Mouse (Mus musculus): ENCODE measurements at regions not wholly inside any gene's neighbourhood (a gene's known extent, or its start where the extent isn't known, plus 50 kb on each side); places are given as distances from the start of the nearest gene placed in this dataset.

DNA sequence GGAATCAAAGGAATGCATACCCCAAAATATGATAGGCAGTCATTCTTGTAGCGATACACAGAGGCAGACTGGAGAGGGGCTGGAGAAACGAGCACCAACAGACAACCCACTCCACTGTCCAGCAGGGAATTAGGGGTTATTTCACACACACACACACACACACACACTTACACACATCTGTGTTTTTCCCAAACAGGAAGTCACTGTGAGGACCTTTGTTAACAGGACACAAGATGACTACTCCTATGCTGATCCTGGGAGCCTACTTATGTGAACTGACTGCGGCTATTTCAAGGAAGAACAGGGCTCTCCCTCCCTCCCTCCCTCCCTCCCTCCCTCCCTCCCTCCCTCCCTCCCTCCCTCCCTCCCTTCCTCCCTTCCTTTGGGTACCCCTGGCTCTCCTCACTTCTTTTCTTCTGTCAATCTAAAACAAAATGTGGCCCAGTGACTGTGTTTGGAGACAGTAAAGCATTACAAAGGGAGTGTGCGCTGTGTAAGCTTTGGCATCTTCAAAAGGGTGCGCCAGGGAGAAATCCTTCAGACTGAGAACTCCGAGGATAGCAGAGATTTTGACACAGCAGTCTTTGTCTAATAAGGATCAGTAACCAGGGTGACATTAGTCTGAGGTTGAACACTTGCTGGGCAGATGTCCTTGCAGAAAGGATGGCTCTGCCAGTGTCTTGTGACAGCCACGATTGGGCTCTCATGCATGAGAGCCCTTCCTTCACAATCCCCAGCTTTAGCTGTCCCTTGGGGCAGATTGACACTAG is 86.8 kb downstream of the Ackr3 start:
- Histone ChIP-seq H3K27ac (ENCODE audit: insufficient read depth, low read depth, low read length, poor library complexity, severe bottlenecking) (no peak overlapping the region), H3K36me3 (ENCODE audit: control insufficient read depth, insufficient read depth, low read length, poor library complexity, severe bottlenecking) (no peaks in the 10 kb centered on the region), H3K4me3 (ENCODE audit: insufficient read depth in 1 of 2, low read depth in 1 of 2, low read length in 2 of 2, poor library complexity in 1 of 2, severe bottlenecking in 1 of 2) (no peak overlapping the region), H3K4me1 (ENCODE audit: control insufficient read depth in 2 of 2, insufficient read depth in 2 of 2, low read length in 2 of 2, poor library complexity in 1 of 2) (no peaks in the 10 kb centered on the region), H3K9ac (ENCODE audit: insufficient read depth, low read depth, low read length, poor library complexity, severe bottlenecking) (no peak overlapping the region), H3K9me3 (ENCODE audit: control insufficient read depth, insufficient read depth, low read depth, low read length) (no peaks in the 10 kb centered on the region)
- no peak for TF ChIP-seq CHD2 (IDR thresholded peaks at IDR 0.05; ENCODE audit: low read depth, low read length)
- no peak for TF ChIP-seq HCFC1 (IDR thresholded peaks at IDR 0.05; ENCODE audit: borderline replicate concordance, insufficient read depth, low read length)
- no peak for TF ChIP-seq ZC3H11A (IDR thresholded peaks at IDR 0.05; ENCODE audit: borderline replicate concordance, low read depth, low read length)
- DNase-seq (ENCODE audit: low read depth, low spot score): no peak
- in situ Hi-C loops (cut with MboI; ENCODE audit: low sequenced_read_pairs in 2 of 2, unreplicated experiment in 2 of 2): no loop called here

DNA sequence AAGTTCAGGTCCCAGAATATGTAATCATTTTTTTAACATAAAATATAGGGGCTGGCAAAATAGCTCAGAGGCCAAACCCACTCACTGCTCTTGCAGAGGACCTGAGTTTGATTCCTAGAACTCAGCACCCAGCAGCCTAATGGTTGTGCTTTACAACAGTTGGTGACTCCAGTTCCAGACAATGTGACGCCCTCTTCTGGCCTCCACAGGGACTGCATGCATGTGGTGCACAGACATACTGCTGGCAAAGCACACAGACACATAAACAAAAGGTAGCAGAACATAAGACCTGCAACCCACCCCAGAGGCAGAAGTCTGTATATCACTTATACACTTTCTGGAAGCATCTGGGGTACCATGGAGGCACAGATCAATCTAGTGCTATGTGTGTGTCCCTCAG is 87.5 kb downstream of the Ackr3 start:
- Histone ChIP-seq H3K9me3 (ENCODE audit: control insufficient read depth, insufficient read depth, low read depth, low read length) (no peaks in the 10 kb centered on the region), H3K36me3 (ENCODE audit: control insufficient read depth, insufficient read depth, low read length, poor library complexity, severe bottlenecking) (no peaks in the 10 kb centered on the region), H3K4me3 (ENCODE audit: insufficient read depth in 1 of 2, low read depth in 1 of 2, low read length in 2 of 2, poor library complexity in 1 of 2, severe bottlenecking in 1 of 2) (no peak overlapping the region), H3K27ac (ENCODE audit: insufficient read depth, low read depth, low read length, poor library complexity, severe bottlenecking) (no peak overlapping the region), H3K4me1 (ENCODE audit: control insufficient read depth in 2 of 2, insufficient read depth in 2 of 2, low read length in 2 of 2, poor library complexity in 1 of 2) (no peaks in the 10 kb centered on the region), H3K9ac (ENCODE audit: insufficient read depth, low read depth, low read length, poor library complexity, severe bottlenecking) (no peak overlapping the region)
- in situ Hi-C loops (cut with MboI; ENCODE audit: low sequenced_read_pairs in 2 of 2, unreplicated experiment in 2 of 2): no loop called here
- no peak for DNase-seq (ENCODE audit: low read depth, low spot score)
- TF ChIP-seq HCFC1 (IDR thresholded peaks at IDR 0.05; ENCODE audit: borderline replicate concordance, insufficient read depth, low read length) (no peak), MAFK (IDR thresholded peaks at IDR 0.05; ENCODE audit: insufficient read depth, low read depth, low read length) (no peak)

DNA sequence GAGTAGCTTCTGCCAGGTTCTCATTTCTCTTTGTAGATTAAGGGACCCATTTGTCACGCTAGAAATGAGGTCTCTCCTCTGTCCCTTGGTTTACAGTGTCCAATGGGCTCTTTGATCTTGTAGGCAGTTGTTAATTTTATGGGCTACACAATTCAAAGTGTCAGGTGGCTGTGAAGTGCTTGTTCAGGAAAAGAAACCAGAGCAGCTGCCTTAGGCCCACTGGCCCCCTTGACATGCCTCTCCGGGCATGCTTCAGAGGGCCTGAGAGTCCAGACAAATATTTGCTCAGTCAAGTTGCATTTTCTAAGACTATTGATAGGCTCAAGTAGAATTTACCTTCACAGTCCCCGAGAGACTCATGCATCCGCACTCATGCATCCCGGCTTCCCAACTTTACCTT is 94.0 kb downstream of the Ackr3 start:
- H3K9me3 ChIP-seq (ENCODE audit: control insufficient read depth, insufficient read depth, low read depth, low read length): no peaks in the 10 kb centered on the region
- in situ Hi-C loops (cut with MboI; ENCODE audit: low sequenced_read_pairs in 2 of 2, unreplicated experiment in 2 of 2): no loop called here
- DNase-seq (ENCODE audit: low read depth, low spot score): no peak
- no peak for TF ChIP-seq ZNF384 (IDR thresholded peaks at IDR 0.05; ENCODE audit: low read depth, low read length)
- TF ChIP-seq MAFK (IDR thresholded peaks at IDR 0.05; ENCODE audit: insufficient read depth, low read depth, low read length): no peak
- no peak for TF ChIP-seq CHD2 (IDR thresholded peaks at IDR 0.05; ENCODE audit: low read depth, low read length)
- TF ChIP-seq ZC3H11A (IDR thresholded peaks at IDR 0.05; ENCODE audit: borderline replicate concordance, low read depth, low read length): no peak
- no peak for TF ChIP-seq HCFC1 (IDR thresholded peaks at IDR 0.05; ENCODE audit: borderline replicate concordance, insufficient read depth, low read length)
- no peak overlapping the region for H3K4me3 ChIP-seq (ENCODE audit: insufficient read depth in 1 of 2, low read depth in 1 of 2, low read length in 2 of 2, poor library complexity in 1 of 2, severe bottlenecking in 1 of 2)
- no peaks in the 10 kb centered on the region for H3K36me3 ChIP-seq (ENCODE audit: control insufficient read depth, insufficient read depth, low read length, poor library complexity, severe bottlenecking)
- no peaks in the 10 kb centered on the region for H3K4me1 ChIP-seq (ENCODE audit: control insufficient read depth in 2 of 2, insufficient read depth in 2 of 2, low read length in 2 of 2, poor library complexity in 1 of 2)
- H3K9ac ChIP-seq (ENCODE audit: insufficient read depth, low read depth, low read length, poor library complexity, severe bottlenecking): no peak overlapping the region
- no peak overlapping the region for H3K27ac ChIP-seq (ENCODE audit: insufficient read depth, low read depth, low read length, poor library complexity, severe bottlenecking)

DNA sequence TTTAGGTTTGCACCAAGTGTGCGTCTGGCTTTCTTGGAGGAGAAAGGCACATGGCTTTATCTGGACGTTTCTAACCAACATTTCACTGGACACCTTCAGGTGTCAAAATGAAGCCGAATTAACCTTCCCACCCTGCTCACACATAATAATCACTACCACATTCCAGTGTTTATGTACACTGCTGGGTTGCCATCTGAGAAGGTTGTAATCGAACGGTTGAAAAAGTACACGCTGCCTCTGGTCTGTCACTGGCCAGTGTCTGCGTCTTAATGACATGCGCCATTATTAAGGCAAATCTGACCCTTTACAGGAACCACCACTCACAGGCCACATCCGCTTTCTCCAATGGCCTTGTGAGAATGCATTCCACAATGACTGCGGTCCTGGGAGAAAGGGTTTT is 96.4 kb downstream of the Ackr3 start:
- DNase-seq (ENCODE audit: low read depth, low spot score): no peak
- Histone ChIP-seq H3K9me3 (ENCODE audit: control insufficient read depth, insufficient read depth, low read depth, low read length) (no peaks in the 10 kb centered on the region), H3K36me3 (ENCODE audit: control insufficient read depth, insufficient read depth, low read length, poor library complexity, severe bottlenecking) (no peaks in the 10 kb centered on the region), H3K4me1 (ENCODE audit: control insufficient read depth in 2 of 2, insufficient read depth in 2 of 2, low read length in 2 of 2, poor library complexity in 1 of 2) (no peaks in the 10 kb centered on the region), H3K4me3 (ENCODE audit: insufficient read depth in 1 of 2, low read depth in 1 of 2, low read length in 2 of 2, poor library complexity in 1 of 2, severe bottlenecking in 1 of 2) (no peak overlapping the region), H3K27ac (ENCODE audit: insufficient read depth, low read depth, low read length, poor library complexity, severe bottlenecking) (no peak overlapping the region), H3K9ac (ENCODE audit: insufficient read depth, low read depth, low read length, poor library complexity, severe bottlenecking) (no peak overlapping the region)
- in situ Hi-C loops (cut with MboI; ENCODE audit: low sequenced_read_pairs in 2 of 2, unreplicated experiment in 2 of 2): no loop called here
- no peak for TF ChIP-seq ZNF384 (IDR thresholded peaks at IDR 0.05; ENCODE audit: low read depth, low read length)
- TF ChIP-seq MAFK (IDR thresholded peaks at IDR 0.05; ENCODE audit: insufficient read depth, low read depth, low read length): no peak
- no peak for TF ChIP-seq CHD2 (IDR thresholded peaks at IDR 0.05; ENCODE audit: low read depth, low read length)
- no peak for TF ChIP-seq HCFC1 (IDR thresholded peaks at IDR 0.05; ENCODE audit: borderline replicate concordance, insufficient read depth, low read length)
- no peak for TF ChIP-seq ZC3H11A (IDR thresholded peaks at IDR 0.05; ENCODE audit: borderline replicate concordance, low read depth, low read length)

DNA sequence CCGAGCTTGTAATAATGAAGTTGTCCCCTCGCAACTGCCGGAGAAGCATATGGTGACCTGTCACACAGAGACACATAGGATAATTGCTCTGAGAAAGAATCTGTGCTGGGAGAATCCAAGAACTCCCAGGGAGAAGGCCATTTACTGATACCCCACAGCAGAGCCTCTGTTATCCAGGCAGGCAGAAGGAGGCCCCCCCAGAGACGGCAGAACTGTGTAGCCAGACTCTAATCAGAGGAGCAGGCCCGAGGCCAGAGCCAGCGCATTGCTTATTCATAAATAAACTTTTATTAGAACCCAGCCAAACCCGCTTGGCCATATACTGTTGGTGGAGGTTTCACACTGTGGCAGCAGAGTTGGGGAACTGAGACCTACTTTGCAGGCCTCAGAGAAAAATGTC is 100.6 kb downstream of the Ackr3 start:
- no peaks in the 10 kb centered on the region for H3K36me3 ChIP-seq (ENCODE audit: control insufficient read depth, insufficient read depth, low read length, poor library complexity, severe bottlenecking)
- no peaks in the 10 kb centered on the region for H3K9me3 ChIP-seq (ENCODE audit: control insufficient read depth, insufficient read depth, low read depth, low read length)
- no peak for TF ChIP-seq MAFK (IDR thresholded peaks at IDR 0.05; ENCODE audit: insufficient read depth, low read depth, low read length)
- TF ChIP-seq ZNF384 (IDR thresholded peaks at IDR 0.05; ENCODE audit: low read depth, low read length): no peak
- no peak for TF ChIP-seq CHD2 (IDR thresholded peaks at IDR 0.05; ENCODE audit: low read depth, low read length)
- no peak for TF ChIP-seq ZC3H11A (IDR thresholded peaks at IDR 0.05; ENCODE audit: borderline replicate concordance, low read depth, low read length)
- no peak for TF ChIP-seq HCFC1 (IDR thresholded peaks at IDR 0.05; ENCODE audit: borderline replicate concordance, insufficient read depth, low read length)
- H3K4me1 ChIP-seq (ENCODE audit: control insufficient read depth in 2 of 2, insufficient read depth in 2 of 2, low read length in 2 of 2, poor library complexity in 1 of 2): no peaks in the 10 kb centered on the region
- no peak overlapping the region for H3K9ac ChIP-seq (ENCODE audit: insufficient read depth, low read depth, low read length, poor library complexity, severe bottlenecking)
- in situ Hi-C loops (cut with MboI; ENCODE audit: low sequenced_read_pairs in 2 of 2, unreplicated experiment in 2 of 2): no loop called here
- DNase-seq (ENCODE audit: low read depth, low spot score): no peak
- H3K4me3 ChIP-seq (ENCODE audit: insufficient read depth in 1 of 2, low read depth in 1 of 2, low read length in 2 of 2, poor library complexity in 1 of 2, severe bottlenecking in 1 of 2): no peak overlapping the region
- H3K27ac ChIP-seq (ENCODE audit: insufficient read depth, low read depth, low read length, poor library complexity, severe bottlenecking): no peak overlapping the region
